Mouse (Mus musculus): ENCODE measurements around the gene Vps51. TPM values are rescaled to one million over a fixed set of nuclear protein-coding genes. Genes with fewer than 3 reads are reported as not detected.
A peak's percentile ranks its signal among the peaks of the same experiment; 100 is the strongest.

The Vps51 gene
- total and polyA plus RNA-seq, 3 experiments = 57.1 to 64.4 (median 60.0) TPM

- no peak for DNase-seq
These were observed 3.0 kb upstream of the Vps51 start, which contains the start of gene Tmem262 for GRCm38 (mm10) chr19:6079983-6080480. Gene Tmem262, plus strand, starts transcription at chr19:6080033.

GRCm38 (mm10) chr19:6073889-6074288, 3.1 kb downstream of the Vps51 start:
- DNase-seq = no peak

GRCm38 (mm10) chr19:6071261-6071660, 5.8 kb downstream of the Vps51 start:
- no peak for DNase-seq

- DNase-seq = no peak
These were observed 6.3 kb downstream of the Vps51 start for GRCm38 (mm10) chr19:6070571-6071250.

GRCm38 (mm10) chr19:6069851-6070250, 7.2 kb downstream of the Vps51 start:
- DNase-seq = no peak

- no peak for DNase-seq
These were observed 8.1 kb downstream of the Vps51 start for GRCm38 (mm10) chr19:6068951-6069350.

- DNase-seq = peak; percentile 96
These were observed 9.2 kb downstream of the Vps51 start, which contains the start of gene Tm7sf2 for GRCm38 (mm10) chr19:6067724-6068415. Gene Tm7sf2, minus strand, starts transcription at chr19:6068373.

- peak; percentile 86 for DNase-seq
These were observed 9.9 kb downstream of the Vps51 start for GRCm38 (mm10) chr19:6067011-6067723.

GRCm38 (mm10) chr19:6066571-6066970, 10.5 kb downstream of the Vps51 start:
- DNase-seq = no peak

GRCm38 (mm10) chr19:6063081-6063480, 13.9 kb downstream of the Vps51 start:
- no peak for DNase-seq

- no peak for DNase-seq
These were observed 14.6 kb downstream of the Vps51 start for GRCm38 (mm10) chr19:6062418-6062817.

GRCm38 (mm10) chr19:6061641-6062302, 15.3 kb downstream of the Vps51 start:
- peak; percentile 60 for DNase-seq

- peak; percentile 96 for DNase-seq
These were observed 16.0 kb downstream of the Vps51 start, which contains the start of gene Znhit2 for GRCm38 (mm10) chr19:6061021-6061533. Gene Znhit2, plus strand, starts transcription at chr19:6061192.

GRCm38 (mm10) chr19:6058966-6059365, 18.1 kb downstream of the Vps51 start:
- no peak for DNase-seq

- DNase-seq = no peak
These were observed 18.5 kb downstream of the Vps51 start for GRCm38 (mm10) chr19:6058513-6058912.

GRCm38 (mm10) chr19:6057313-6058096, 19.5 kb downstream of the Vps51 start, which contains the start of the genes Mrpl49 and Fau:
Gene Mrpl49, minus strand, starts transcription at chr19:6057785.
Gene Fau, plus strand, starts transcription at chr19:6057844.
- DNase-seq = peak; percentile 99

- no peak for DNase-seq
These were observed 20.3 kb downstream of the Vps51 start for GRCm38 (mm10) chr19:6056696-6057095.

- no peak for DNase-seq
These were observed 22.7 kb downstream of the Vps51 start for GRCm38 (mm10) chr19:6054296-6054695.

- DNase-seq = peak; percentile 47
These were observed 24.5 kb downstream of the Vps51 start for GRCm38 (mm10) chr19:6052516-6052915.

GRCm38 (mm10) chr19:6048681-6049410, 28.2 kb downstream of the Vps51 start:
- no peak for DNase-seq
